Mouse (Mus musculus) heart, adult 18-20 months (tissue): ENCODE data around the gene Fermt3. TPM values are rescaled to one million over a fixed set of nuclear protein-coding genes. Genes with fewer than 3 reads are reported as not detected.
A peak's percentile ranks its signal among the peaks of the same experiment; 100 is the strongest.

Source experiments
- DNase-seq, 2 experiments: peaks; one replicate each; pipeline ENCODE4 v3.0.0; 2021 to 2022; ENCODE audit warnings: mixed read lengths in 1 of 2
- total RNA-seq, 2 experiments: library from RNA; stranded (reverse); gene quantifications; 2 replicates each; pipeline ENCODE4 v1.2.3; 2021

Fermt3 gene
- total RNA-seq, 2 experiments from 2014 or later: 4.4 to 6.0 TPM

DNA sequence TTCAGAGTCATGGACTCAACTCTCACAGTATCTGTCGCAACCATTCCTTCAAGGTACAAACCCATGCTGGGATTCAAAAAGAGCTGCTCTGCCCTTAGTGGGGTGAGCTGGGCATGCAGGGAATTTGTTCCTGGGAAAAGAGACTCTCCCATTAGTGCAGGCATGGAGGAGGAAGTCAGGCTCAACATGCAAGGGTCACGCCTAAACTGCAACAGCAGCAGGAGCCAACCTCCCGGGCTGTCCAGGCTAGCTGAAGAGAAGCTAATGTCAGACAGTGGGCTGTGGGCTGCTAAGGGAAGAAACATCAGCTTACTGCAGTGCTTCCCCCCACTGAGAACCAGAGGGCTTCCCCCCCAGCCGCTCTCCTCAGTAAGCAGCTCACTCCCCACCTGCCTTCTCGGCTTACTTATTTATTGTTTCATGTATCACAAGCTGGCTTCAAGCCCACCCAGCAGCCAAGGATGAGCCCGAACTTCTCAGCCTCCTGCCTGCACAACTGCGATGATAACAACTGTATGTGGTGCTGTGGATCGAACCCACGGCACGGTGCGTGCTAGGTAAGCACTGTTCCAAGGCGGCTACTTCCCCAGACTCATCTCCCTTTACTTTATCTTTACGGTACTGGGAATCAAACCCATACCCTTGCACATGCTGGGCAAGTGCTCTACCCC is 46.9 kb downstream of the Fermt3 start:
- DNase-seq: no peak

- DNase-seq: no peak
These were observed 47.6 kb downstream of the Fermt3 start for GRCm38 (mm10) chr19:6971644-6972043.

DNA sequence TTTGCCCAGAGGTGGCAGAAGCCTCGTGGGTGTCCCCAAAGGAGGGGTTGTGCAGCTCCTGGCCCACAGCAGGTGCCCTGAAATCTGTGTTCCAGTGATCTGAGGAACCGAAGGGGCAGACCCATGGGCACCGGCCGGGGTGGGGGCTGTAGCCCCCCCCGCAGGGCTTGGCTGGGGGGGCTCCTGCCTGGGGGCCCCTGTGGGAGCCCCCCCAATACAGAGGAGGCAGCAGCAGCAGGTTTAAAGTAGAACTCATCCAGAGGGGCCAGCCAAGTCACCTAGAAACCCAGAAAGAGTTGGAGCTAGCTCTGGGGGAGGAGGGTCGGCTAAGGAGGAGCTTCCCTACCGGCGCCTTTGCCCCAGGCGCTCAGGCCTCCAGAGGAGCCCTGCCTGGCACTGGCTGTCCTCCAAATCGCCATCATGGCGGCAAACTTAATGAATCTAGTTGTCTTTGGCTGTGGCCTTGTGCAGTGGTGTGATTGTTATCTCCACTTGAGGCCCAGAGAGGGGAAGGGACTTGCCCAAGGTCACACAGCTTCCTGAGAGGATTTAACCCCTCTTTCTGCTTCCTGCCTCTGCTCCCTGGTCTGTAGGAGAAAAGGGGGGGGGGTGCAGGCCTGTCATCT is 48.7 kb downstream of the Fermt3 start:
- DNase-seq: no peak

GRCm38 (mm10) chr19:6969665-6970381 is 49.4 kb downstream of the Fermt3 start:
- peak; percentile 82 for DNase-seq

DNA sequence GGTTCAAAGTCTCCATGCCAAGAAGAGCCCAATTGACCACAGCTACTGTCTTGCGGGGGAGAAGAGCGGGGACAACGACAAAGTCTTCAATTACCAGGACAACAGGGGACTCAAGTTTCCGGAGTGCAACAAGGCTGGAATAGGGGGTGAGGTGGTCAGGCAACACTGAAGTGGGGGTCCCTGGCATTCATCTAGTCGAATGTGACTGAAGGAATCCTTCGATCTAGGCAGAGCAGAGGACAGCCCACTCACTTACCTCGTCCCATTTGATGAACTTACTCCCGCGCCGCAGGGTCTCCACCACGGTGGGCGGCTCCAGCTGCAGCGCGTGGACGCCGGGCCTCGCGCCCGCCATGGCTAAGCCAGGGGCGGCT is 50.0 kb downstream of the Fermt3 start:
- DNase-seq: no peak

DNA sequence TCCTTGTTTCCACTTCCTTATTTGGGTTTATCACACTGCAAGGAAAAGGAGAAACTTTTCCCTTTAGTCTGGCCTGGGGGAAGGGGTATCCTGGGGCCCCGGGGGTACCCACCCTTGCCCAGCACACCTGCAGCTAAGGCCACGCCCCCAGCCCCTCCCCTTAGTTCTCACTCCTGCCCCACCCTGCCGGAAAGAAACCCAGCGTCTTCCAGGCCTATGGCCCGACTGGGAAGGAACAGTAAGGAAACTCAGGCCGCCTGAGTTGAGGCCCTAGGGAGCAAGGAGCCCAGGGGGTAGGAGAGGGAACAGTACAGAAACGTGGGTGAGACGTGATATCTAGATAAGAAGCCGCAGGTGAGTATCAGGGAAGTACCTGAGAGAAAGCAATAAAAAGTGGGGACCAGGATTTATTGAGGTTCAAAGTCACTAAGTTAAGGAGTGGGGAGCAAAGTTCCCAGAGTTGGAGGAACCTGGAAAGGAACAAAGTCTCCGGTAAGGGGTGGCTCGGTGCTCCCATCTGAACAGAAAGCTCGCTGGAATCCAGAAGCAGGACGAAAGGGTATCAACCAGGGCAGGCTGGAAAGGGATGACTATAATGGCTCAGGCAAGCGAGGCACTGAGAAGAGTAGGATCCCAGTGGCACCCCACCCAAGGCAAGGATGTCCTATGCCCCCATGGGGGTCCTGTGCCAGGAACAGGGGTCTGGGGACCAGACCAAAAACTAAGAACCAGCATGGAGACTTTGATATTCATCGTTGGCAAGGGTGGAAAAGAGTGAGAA is 50.6 kb downstream of the Fermt3 start:
- DNase-seq: peak in 1 of 2 experiments; percentile 44

- no peak for DNase-seq
These were observed 62.8 kb downstream of the Fermt3 start for GRCm38 (mm10) chr19:6956461-6956860.

GRCm38 (mm10) chr19:6955424-6955823 is 63.8 kb downstream of the Fermt3 start:
- peak in 1 of 2 experiments; percentile 40 for DNase-seq

DNA sequence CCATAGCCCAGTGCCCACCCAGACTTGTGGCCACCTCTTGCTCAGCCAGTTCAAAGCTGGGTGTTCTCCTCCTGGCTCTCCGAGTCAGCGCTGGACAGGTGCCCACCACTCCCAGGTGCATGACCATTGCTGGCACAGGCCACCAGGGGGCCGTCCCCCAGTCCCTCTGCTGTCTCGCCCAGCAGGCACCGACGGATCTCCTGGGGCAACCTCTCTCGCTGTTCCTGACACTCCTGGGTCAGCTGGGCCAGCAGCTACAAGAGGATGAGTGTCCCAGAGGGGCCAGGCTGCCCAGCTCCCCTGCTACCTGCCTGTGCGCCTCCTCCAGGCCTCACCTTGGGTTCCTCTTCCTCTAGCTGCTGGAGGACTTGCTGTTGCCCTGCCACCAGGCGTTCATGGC is 65.2 kb downstream of the Fermt3 start:
- no peak for DNase-seq

DNA sequence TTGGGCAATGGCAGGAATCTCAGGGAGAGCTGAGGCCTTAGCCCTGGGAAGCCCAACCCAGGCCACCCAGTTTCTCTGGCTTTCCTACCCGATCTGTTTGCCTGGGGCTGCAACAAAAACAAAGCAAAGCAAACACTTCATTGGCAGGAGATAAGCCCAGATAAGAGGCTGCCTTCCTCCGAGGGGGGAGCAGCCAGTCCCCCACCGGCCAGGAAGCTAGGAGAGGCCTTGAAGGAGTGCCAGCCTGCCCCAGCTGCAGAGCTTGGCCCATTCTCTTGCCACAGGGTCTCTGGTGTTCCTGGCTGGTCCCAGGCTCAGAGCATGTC is 66.6 kb downstream of the Fermt3 start:
- DNase-seq: peak; percentile 69 to 78

DNA sequence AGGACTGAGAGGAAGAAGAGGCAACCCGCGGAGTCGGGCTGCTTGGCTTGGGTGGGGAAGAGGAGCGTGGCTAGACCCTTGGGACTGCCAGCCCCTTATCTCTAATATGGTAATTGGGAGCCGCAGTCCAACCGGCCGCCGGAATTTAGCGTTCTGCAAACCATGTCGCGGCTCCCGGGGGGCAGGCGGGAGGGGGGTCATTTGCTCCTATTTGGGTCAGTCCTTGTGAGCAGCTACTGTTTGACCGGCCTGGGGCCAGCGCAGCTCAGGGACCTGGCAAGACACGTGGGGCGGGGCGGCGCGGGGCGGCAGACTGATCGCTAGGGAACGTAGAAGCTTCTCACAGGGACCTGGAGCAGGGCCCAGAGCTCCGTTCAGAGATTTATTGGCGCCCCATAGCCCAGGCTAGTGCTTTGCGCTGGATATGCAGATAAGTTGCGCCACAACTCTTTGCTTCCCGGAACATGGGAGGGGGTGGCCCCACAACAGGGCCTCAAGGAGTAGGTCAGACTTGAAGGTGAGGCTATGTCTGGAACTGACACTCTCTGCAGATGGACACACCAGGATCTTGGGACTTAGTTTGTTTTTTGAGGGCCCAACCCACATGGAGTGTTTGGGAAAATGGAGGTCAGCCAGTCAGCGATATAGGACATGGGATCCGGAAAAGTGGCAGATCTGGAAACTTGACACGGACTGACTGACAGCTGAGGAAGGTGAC is 67.1 kb downstream of the Fermt3 start:
- DNase-seq: peak; percentile 92 to 93

DNA sequence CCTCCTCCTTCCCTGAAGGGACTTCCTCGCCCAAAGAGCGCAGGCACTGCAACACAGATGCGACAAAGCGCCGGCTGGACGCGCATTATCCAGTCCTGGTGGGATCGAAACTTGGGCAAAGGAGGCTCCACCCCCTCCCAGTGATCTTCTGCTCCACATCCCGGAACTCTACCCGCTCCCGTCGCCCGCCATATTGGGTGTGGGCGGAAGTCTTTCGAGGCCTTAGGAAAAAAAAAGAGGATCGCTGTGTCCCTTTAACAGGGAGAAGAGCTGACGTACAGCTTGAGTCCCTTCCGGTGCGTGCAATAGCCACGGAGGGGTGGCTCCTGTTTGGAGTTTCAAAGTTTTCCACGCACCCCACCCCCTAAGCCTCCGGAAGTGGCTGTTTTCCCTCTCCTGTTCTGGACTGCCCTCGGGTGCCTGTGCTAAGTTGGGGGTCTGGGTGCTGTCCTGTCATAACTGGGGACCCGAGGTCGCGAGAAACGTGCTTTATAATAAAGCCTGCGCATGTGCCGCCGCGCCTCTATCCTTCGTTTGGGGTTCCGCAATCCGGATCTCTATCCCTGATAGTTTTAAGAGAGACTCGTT is 67.8 kb downstream of the Fermt3 start:
- peak; percentile 98 to 99 for DNase-seq

DNA sequence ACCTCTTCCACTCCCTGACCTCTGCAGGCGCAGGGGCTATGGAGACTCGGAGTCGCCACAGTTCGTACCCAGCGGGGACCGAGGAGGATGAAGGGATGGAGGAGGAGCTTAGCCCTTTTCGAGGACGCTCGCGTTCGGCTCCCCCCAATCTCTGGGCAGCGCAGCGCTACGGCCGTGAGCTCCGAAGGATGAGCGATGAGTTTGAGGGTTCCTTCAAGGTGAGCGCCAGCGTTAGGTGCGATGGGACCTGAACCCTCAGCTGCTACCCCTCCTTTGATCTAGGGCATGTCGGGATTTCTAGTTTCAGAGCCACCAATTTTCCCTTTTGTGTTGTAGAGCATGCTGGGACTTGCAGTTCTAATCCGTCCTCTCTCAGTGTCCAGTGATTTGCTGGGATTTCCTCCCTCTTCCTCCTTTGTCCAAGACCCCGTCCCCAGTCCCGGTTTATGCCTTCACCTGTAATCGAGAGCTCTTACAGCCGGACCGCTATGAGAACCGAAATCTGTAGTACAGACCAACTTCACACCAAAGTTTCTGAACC is 68.6 kb downstream of the Fermt3 start:
- DNase-seq: peak; percentile 72 to 78

- no peak for DNase-seq
These were observed 69.3 kb downstream of the Fermt3 start for GRCm38 (mm10) chr19:6949951-6950350.

DNA sequence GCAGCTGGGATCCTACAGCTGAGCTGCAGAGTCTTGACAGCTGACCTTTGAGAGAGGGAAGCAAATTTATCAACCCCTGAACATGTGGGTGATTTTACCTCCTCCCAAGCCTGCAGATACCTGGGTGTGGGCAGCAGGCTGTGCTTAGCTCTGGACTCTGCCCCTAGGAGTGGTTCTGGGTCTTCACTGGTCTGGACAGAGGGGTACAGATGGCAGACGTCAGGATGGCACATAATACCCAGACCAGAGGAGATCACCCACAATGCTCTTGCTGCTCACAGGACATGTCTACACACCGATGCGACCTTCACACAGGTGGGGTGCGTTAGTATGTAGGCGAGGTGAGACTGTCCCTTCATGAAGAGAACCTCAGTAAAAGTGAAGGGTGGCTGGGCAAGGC is 69.7 kb downstream of the Fermt3 start:
- no peak for DNase-seq

Other genes with a start within 250 kb of the Fermt3 start
- gene Rps6ka4, start 178.8 kb downstream of the Fermt3 start, total RNA-seq: 10 to 100 TPM; 17.0 to 17.3 TPM
- 1 to 10 TPM in 1 of 2 experiments, under 1 TPM in 1; 0.79 to 2.2 TPM for gene Ccdc88b, start 161.3 kb downstream of the Fermt3 start, total RNA-seq
- gene Trmt112, start 109.8 kb downstream of the Fermt3 start, total RNA-seq: 10 to 100 TPM; 37.7 to 39.3 TPM
- 100 to 1,000 TPM; 763 to 838 TPM for gene Prdx5, start 109.4 kb downstream of the Fermt3 start, total RNA-seq
- gene Esrra, start 97.7 kb downstream of the Fermt3 start, total RNA-seq: 100 to 1,000 TPM; 150 to 178 TPM
- not detected for gene Catsperz, start 94.1 kb downstream of the Fermt3 start, total RNA-seq
- not detected for gene Kcnk4, start 85.0 kb downstream of the Fermt3 start, total RNA-seq
- gene Bad, start 77.6 kb downstream of the Fermt3 start, total RNA-seq: 10 to 100 TPM; 21.1 to 22.4 TPM
- 10 to 100 TPM; 32.4 to 33.0 TPM for gene Gpr137, start 77.0 kb downstream of the Fermt3 start, total RNA-seq
- gene Ppp1r14b, start 44.5 kb downstream of the Fermt3 start, total RNA-seq: 10 to 100 TPM; 78.3 to 95.2 TPM
- gene Plcb3, start 43.0 kb downstream of the Fermt3 start, total RNA-seq: 10 to 100 TPM; 14.7 TPM
- 10 to 100 TPM; 18.9 to 19.1 TPM for gene Fkbp2, start 39.0 kb downstream of the Fermt3 start, total RNA-seq
- gene Vegfb, start 31.8 kb downstream of the Fermt3 start, total RNA-seq: 100 to 1,000 TPM; 462 to 481 TPM
- gene Dnajc4, start 26.9 kb downstream of the Fermt3 start, total RNA-seq: 10 to 100 TPM; 54.6 to 55.1 TPM
- gene Nudt22, start 23.4 kb downstream of the Fermt3 start, total RNA-seq: 10 to 100 TPM; 23.7 to 25.4 TPM
- 10 to 100 TPM; 22.4 to 26.4 TPM for gene Trpt1, start 23.3 kb downstream of the Fermt3 start, total RNA-seq
- 100 to 1,000 TPM; 137 to 160 TPM for gene Stip1, start 20.5 kb upstream of the Fermt3 start, total RNA-seq
- gene Macrod1, start 37.3 kb upstream of the Fermt3 start, total RNA-seq: 100 to 1,000 TPM; 303 to 332 TPM
- 1 to 10 TPM in 1 of 2 experiments, under 1 TPM in 1; 0.82 to 1.4 TPM for gene Flrt1, start 86.3 kb upstream of the Fermt3 start, total RNA-seq
- gene Otub1, start 186.8 kb upstream of the Fermt3 start, total RNA-seq: 10 to 100 TPM; 73.8 to 78.7 TPM
- 100 to 1,000 TPM; 344 to 429 TPM for gene Cox8a, start 198.1 kb upstream of the Fermt3 start, total RNA-seq
- 10 to 100 TPM; 14.2 to 14.9 TPM for gene Naa40, start 221.7 kb upstream of the Fermt3 start, total RNA-seq
- gene Rcor2, start 247.9 kb upstream of the Fermt3 start, total RNA-seq: 1 to 10 TPM; 4.0 to 6.5 TPM